ENCODE assay signal across 8 mouse cellular contexts in genomic region chr11:97510966-97511660, GRCm38 (mm10). TPM values are rescaled to one million over a fixed set of nuclear protein-coding genes. Genes with fewer than 3 reads are reported as not detected.
DNase-seq lines count a peak whose midpoint lies in the region; ATAC-seq and TF ChIP-seq lines count a peak whose summit lies in the region.

No protein-coding gene starts in this region.

- TF ChIP-seq CTCF in heart, postnatal 0 days (IDR thresholded peaks at IDR 0.05; ENCODE audit: low read depth), result peak; percentile 74

- no peak overlapping the region for H3K4me2 ChIP-seq in embryonic facial prominence, embryonic 11.5 days (ENCODE audit: low read depth, low read length)
- H3K4me2 ChIP-seq in heart, postnatal 0 days (ENCODE audit: low read depth, low read length), result peak overlapping the region; percentile 44

- no peak for TF ChIP-seq EP300 in heart, postnatal 0 days (IDR thresholded peaks at IDR 0.05; ENCODE audit: low read depth)

- H3K79me2 ChIP-seq in macrophage (ENCODE audit: inconsistent target), result no peaks in the 10 kb centered on the region

- H3K9me3 ChIP-seq in embryonic facial prominence, embryonic 11.5 days (replicated peaks; ENCODE audit: control insufficient read depth, low read length), result no peaks in the 10 kb centered on the region
- H3K9me3 ChIP-seq in heart, postnatal 0 days (replicated peaks; ENCODE audit: control insufficient read depth, low read length), result no peaks in the 10 kb centered on the region

- no peak overlapping the region for H3K4me3 ChIP-seq in embryonic facial prominence, embryonic 11.5 days (ENCODE audit: low read depth, low read length)
- 0 out of 2 replicates have a peak overlapping the region, but pooled peaks have one; percentile 7 for H3K4me3 ChIP-seq in heart, postnatal 0 days (ENCODE audit: low read depth, low read length)
- H3K4me3 ChIP-seq in macrophage (ENCODE audit: inconsistent target), result peak overlapping the region; percentile 31

- H3K27ac ChIP-seq in embryonic facial prominence, embryonic 11.5 days (replicated peaks; ENCODE audit: low read depth, low read length), result no peak overlapping the region
- H3K27ac ChIP-seq in heart, postnatal 0 days (ENCODE audit: low read depth), result peak overlapping the region; percentile 62; the same call in 1 of the 2 replicates
- H3K27ac ChIP-seq in macrophage, result peak overlapping the region; percentile 61

- no peaks in the 10 kb centered on the region for H3K36me3 ChIP-seq in embryonic facial prominence, embryonic 11.5 days (replicated peaks; ENCODE audit: control insufficient read depth, insufficient read depth, low read depth, low read length)
- H3K36me3 ChIP-seq in heart, postnatal 0 days (replicated peaks; ENCODE audit: control insufficient read depth, insufficient read depth, low read length), result no peaks in the 10 kb centered on the region
- H3K36me3 ChIP-seq in macrophage (ENCODE audit: inconsistent target), result no peaks in the 10 kb centered on the region

- H3K9ac ChIP-seq in embryonic facial prominence, embryonic 11.5 days (replicated peaks; ENCODE audit: low read length), result no peak overlapping the region
- no peak overlapping the region for H3K9ac ChIP-seq in heart, postnatal 0 days (replicated peaks; ENCODE audit: low read depth, low read length)

- peaks cover 4% of the 10 kb centered on the region for H3K4me1 ChIP-seq in embryonic facial prominence, embryonic 11.5 days (ENCODE audit: control insufficient read depth, insufficient read depth, low read length)
- H3K4me1 ChIP-seq in heart, postnatal 0 days (ENCODE audit: control insufficient read depth, insufficient read depth), result no peaks in the 10 kb centered on the region

- H3K27me3 ChIP-seq in embryonic facial prominence, embryonic 11.5 days (ENCODE audit: control insufficient read depth, insufficient read depth, low read length), result no peaks in the 10 kb centered on the region
- no peaks in the 10 kb centered on the region for H3K27me3 ChIP-seq in heart, postnatal 0 days (ENCODE audit: control insufficient read depth, insufficient read depth, low read length)

- WGBS in embryonic facial prominence, embryonic 11.5 days, result 28% methylated on average over 10 of the region's 10 CpGs
- 31% methylated on average over 10 of the region's 10 CpGs for WGBS in heart, postnatal 0 days
- WGBS in macrophage (ENCODE audit: missing documents), result 47% methylated on average over 10 of the region's 10 CpGs

- peak; percentile 72 for DNase-seq in layer of hippocampus, adult 11-12 months (ENCODE audit: low spot score)
- no peak for DNase-seq in layer of hippocampus, adult 8-10 months (ENCODE audit: low spot score in 2 of 2)
- peak; percentile 86 for DNase-seq in adrenal gland, postnatal 10 days
- DNase-seq in embryonic facial prominence, embryonic 11.5 days (ENCODE audit: low spot score), result peak; percentile 79
- DNase-seq in heart, postnatal 0 days (ENCODE audit: low spot score), result peak; percentile 73
- DNase-seq in kidney, postnatal 25 days, result peak; percentile 78 to 79
- DNase-seq in spleen, postnatal 4 days (ENCODE audit: low spot score in 2 of 2), result peak; percentile 67 to 90

- ATAC-seq in embryonic facial prominence, embryonic 11.5 days (replicated peaks; ENCODE audit: insufficient number of reproducible peaks, low FRiP score, low TSS enrichment, low read depth), result no peak
- peak; percentile 50 for ATAC-seq in heart, postnatal 0 days (ENCODE audit: insufficient read depth, low read depth)

RNA-seq across cellular contexts. Expression of gene 4933428G20Rik, which starts 11.0 kb away (rescaled TPM):
- under 1 TPM in 1 of 4 experiments, not detected in 3; 0.29 TPM for total RNA-seq in layer of hippocampus, adult 8-10 months (2022)
- under 1 TPM in 1 of 2 experiments, not detected in 1; 0.18 TPM for total RNA-seq in adrenal gland, postnatal 10 days (2021)
- polyA plus RNA-seq in embryonic facial prominence, embryonic 11.5 days (2014; fragmentation: Nextera tagmentation; extraction: Ambion mirVana), result not detected in 2 replicates
- total RNA-seq in heart, postnatal 0 days (2014; rRNA removed; ENCODE audit: low replicate concordance), result not detected in 2 replicates
- polyA plus RNA-seq in heart, postnatal 0 days (2015; fragmentation: Nextera tagmentation; extraction: Ambion mirVana), result 0.45 TPM in 2 replicates
- total RNA-seq in macrophage (2018; cell fraction: chromatin; rRNA removed), result under 1 TPM in 1 of 26 experiments, not detected in 25; 0.61 TPM
- total RNA-seq in macrophage (2018; cell fraction: cytosol; rRNA removed), result under 1 TPM in 2 of 26 experiments, not detected in 24; 0.09 to 0.15 TPM
- total RNA-seq in macrophage (2018; cell fraction: nucleus; rRNA removed), result not detected
- polyA plus RNA-seq in macrophage (2018), result not detected in 3 replicates

Comparison
In these comparisons a context has a peak if more than half of its experiments do, and no peak if none do; other contexts are left out.
1. DNase-seq: peak in layer of hippocampus, adult 11-12 months (single experiment), adrenal gland, postnatal 10 days (single experiment), embryonic facial prominence, embryonic 11.5 days (single experiment), heart, postnatal 0 days (single experiment), kidney, postnatal 25 days (2 of 2) and spleen, postnatal 4 days (2 of 2); none in layer of hippocampus, adult 8-10 months (0 of 2).